Mouse (Mus musculus) bone marrow macrophage, adult 2 months (primary cell): ENCODE measurements around the gene 1700025C18Rik.

Experiments used
- CTCF ChIP-seq: IDR thresholded peaks from 2 replicates; pipeline ENCODE4 v1.5.1; 2012; ENCODE audit warnings: low read depth, mild to moderate bottlenecking, low read length, moderate library complexity
- POLR2A ChIP-seq: IDR thresholded peaks from 2 replicates; pipeline ENCODE4 v1.6.1; 2012; ENCODE audit warnings: mild to moderate bottlenecking, low read depth, low read length, borderline replicate concordance

- no peak for TF ChIP-seq POLR2A
- TF ChIP-seq CTCF = no peak
Measured at GRCm38 (mm10) chr2:165121206-165121840, 30.8 kb upstream of the 1700025C18Rik start.
